Mouse (Mus musculus): ENCODE measurements at regions not wholly inside any gene's neighbourhood (a gene's known extent, or its start where the extent isn't known, plus 50 kb on each side); places are given as distances from the start of the nearest gene placed in this dataset.

- H3K4me3 ChIP-seq (ENCODE audit: insufficient read depth, low read length): no peak overlapping the region
- peaks cover 9% of the 10 kb centered on the region for H3K4me1 ChIP-seq (ENCODE audit: control insufficient read depth, insufficient read depth, low read length)
- TF ChIP-seq POLR2A (IDR thresholded peaks at IDR 0.05; ENCODE audit: low read depth, low read length) (no peak), CTCF (IDR thresholded peaks at IDR 0.05; ENCODE audit: borderline replicate concordance, insufficient read depth, low read length) (no peak)
- H3K27ac ChIP-seq (ENCODE audit: insufficient read depth, low read length): no peak overlapping the region
Measured at GRCm38 (mm10) chr16:93081533-93081932, 255.6 kb upstream of the Runx1 start.

GRCm38 (mm10) chr16:93079660-93080390, 253.9 kb upstream of the Runx1 start:
- peak overlapping the region; percentile 23; the same call in 1 of the 2 replicates for H3K27ac ChIP-seq (ENCODE audit: insufficient read depth, low read length)
- no peak overlapping the region for H3K4me3 ChIP-seq (ENCODE audit: insufficient read depth, low read length)
- H3K4me1 ChIP-seq (ENCODE audit: control insufficient read depth, insufficient read depth, low read length): peaks cover 9% of the 10 kb centered on the region
- TF ChIP-seq POLR2A (IDR thresholded peaks at IDR 0.05; ENCODE audit: low read depth, low read length) (no peak), CTCF (IDR thresholded peaks at IDR 0.05; ENCODE audit: borderline replicate concordance, insufficient read depth, low read length) (no peak)

- Histone ChIP-seq H3K4me3 (ENCODE audit: insufficient read depth, low read length) (no peak overlapping the region), H3K27ac (ENCODE audit: insufficient read depth, low read length) (peak overlapping the region; percentile 34), H3K4me1 (ENCODE audit: control insufficient read depth, insufficient read depth, low read length) (peaks cover 9% of the 10 kb centered on the region)
- TF ChIP-seq POLR2A (IDR thresholded peaks at IDR 0.05; ENCODE audit: low read depth, low read length) (no peak), CTCF (IDR thresholded peaks at IDR 0.05; ENCODE audit: borderline replicate concordance, insufficient read depth, low read length) (no peak)
Measured at GRCm38 (mm10) chr16:93078909-93079308, 253.0 kb upstream of the Runx1 start.

DNA sequence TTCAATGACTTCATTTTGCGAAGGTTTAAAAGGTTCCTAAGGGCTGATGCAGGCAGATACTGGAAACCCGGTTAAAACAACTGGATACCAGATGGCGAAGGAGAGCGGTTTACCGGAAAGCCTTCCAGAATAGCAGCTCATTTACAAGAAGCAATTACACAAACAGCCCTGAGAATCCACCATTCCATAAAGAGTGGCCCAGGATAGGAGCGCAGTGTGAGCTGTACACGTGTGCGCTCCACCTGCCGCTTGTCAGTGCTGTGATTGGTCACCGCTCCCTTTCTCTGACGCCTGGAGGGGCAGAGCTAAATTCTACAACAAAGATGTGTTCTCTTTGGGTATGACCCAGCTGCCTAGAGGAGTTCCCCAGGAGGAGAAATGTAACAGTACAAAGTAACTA, 249.5 kb upstream of the Runx1 start:
- Histone ChIP-seq H3K27ac (ENCODE audit: insufficient read depth, low read length) (no peak overlapping the region), H3K4me3 (ENCODE audit: insufficient read depth, low read length) (no peak overlapping the region), H3K4me1 (ENCODE audit: control insufficient read depth, insufficient read depth, low read length) (peaks cover 5% of the 10 kb centered on the region)
- TF ChIP-seq POLR2A (IDR thresholded peaks at IDR 0.05; ENCODE audit: low read depth, low read length): no peak
- TF ChIP-seq CTCF (IDR thresholded peaks at IDR 0.05; ENCODE audit: borderline replicate concordance, insufficient read depth, low read length): no peak

DNA sequence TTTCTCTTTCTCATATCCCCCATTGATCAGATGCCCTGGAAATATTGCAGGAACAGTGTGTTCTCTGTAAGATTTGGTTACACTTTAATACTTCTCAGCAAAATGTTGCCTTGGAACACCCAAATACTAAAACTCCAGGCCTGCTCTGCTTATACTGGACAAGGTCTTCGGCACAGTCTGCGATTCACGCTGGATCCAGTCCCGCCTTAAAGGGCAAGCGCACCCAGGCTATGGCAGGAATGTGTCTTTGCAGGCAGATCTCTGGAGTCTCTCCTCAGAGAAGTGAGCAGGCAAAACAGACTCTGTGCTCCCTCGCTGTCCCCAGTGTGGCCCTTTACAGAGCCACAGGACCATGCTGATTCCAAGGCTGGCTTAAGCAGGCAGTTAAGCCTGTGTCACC, 246.2 kb upstream of the Runx1 start:
- TF ChIP-seq POLR2A (IDR thresholded peaks at IDR 0.05; ENCODE audit: low read depth, low read length): no peak
- no peak for TF ChIP-seq CTCF (IDR thresholded peaks at IDR 0.05; ENCODE audit: borderline replicate concordance, insufficient read depth, low read length)
- H3K27ac ChIP-seq (ENCODE audit: insufficient read depth, low read length): no peak overlapping the region
- no peak overlapping the region for H3K4me3 ChIP-seq (ENCODE audit: insufficient read depth, low read length)
- no peaks in the 10 kb centered on the region for H3K4me1 ChIP-seq (ENCODE audit: control insufficient read depth, insufficient read depth, low read length)

- Histone ChIP-seq H3K27ac (ENCODE audit: insufficient read depth, low read length) (no peak overlapping the region), H3K4me1 (ENCODE audit: control insufficient read depth, insufficient read depth, low read length) (no peaks in the 10 kb centered on the region), H3K4me3 (ENCODE audit: insufficient read depth, low read length) (no peak overlapping the region)
- TF ChIP-seq POLR2A (IDR thresholded peaks at IDR 0.05; ENCODE audit: low read depth, low read length) (no peak), CTCF (IDR thresholded peaks at IDR 0.05; ENCODE audit: borderline replicate concordance, insufficient read depth, low read length) (no peak)
Measured at GRCm38 (mm10) chr16:93071726-93072125, 245.8 kb upstream of the Runx1 start.

- H3K4me3 ChIP-seq (ENCODE audit: insufficient read depth, low read length): no peak overlapping the region
- TF ChIP-seq CTCF (IDR thresholded peaks at IDR 0.05; ENCODE audit: borderline replicate concordance, insufficient read depth, low read length) (no peak), POLR2A (IDR thresholded peaks at IDR 0.05; ENCODE audit: low read depth, low read length) (no peak)
- no peak overlapping the region for H3K27ac ChIP-seq (ENCODE audit: insufficient read depth, low read length)
- H3K4me1 ChIP-seq (ENCODE audit: control insufficient read depth, insufficient read depth, low read length): no peaks in the 10 kb centered on the region
Measured at GRCm38 (mm10) chr16:93066821-93067220, 240.9 kb upstream of the Runx1 start.

- no peak overlapping the region for H3K4me3 ChIP-seq (ENCODE audit: insufficient read depth, low read length)
- no peak for TF ChIP-seq CTCF (IDR thresholded peaks at IDR 0.05; ENCODE audit: borderline replicate concordance, insufficient read depth, low read length)
- no peak overlapping the region for H3K27ac ChIP-seq (ENCODE audit: insufficient read depth, low read length)
- H3K4me1 ChIP-seq (ENCODE audit: control insufficient read depth, insufficient read depth, low read length): no peaks in the 10 kb centered on the region
Measured at GRCm38 (mm10) chr16:93061475-93062179, 235.7 kb upstream of the Runx1 start.

GRCm38 (mm10) chr16:93056295-93056694, 230.3 kb upstream of the Runx1 start:
- Histone ChIP-seq H3K4me3 (ENCODE audit: insufficient read depth, low read length) (no peak overlapping the region), H3K4me1 (ENCODE audit: control insufficient read depth, insufficient read depth, low read length) (no peaks in the 10 kb centered on the region), H3K27ac (ENCODE audit: insufficient read depth, low read length) (no peak overlapping the region)
- no peak for TF ChIP-seq POLR2A (IDR thresholded peaks at IDR 0.05; ENCODE audit: low read depth, low read length)
- TF ChIP-seq CTCF (IDR thresholded peaks at IDR 0.05; ENCODE audit: borderline replicate concordance, insufficient read depth, low read length): no peak

DNA sequence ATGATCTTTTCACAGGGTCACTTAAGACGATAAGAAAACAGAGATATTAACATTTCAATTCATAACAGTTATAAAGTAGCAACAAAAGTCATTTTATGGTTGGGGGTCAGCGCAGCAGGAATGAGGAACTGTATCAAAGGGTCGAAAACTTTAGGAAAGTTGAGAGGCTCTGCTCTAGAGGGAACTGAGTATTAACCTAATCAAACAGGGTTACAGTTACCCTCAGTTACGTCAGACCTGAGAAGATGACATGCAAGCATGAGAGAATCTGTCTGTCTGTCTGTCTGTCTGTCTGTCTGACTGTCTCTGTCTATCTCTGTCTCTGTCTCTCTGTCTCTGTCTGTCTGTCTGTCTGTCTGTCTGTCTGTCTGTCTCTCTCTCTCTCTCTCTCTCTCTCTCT, 229.6 kb upstream of the Runx1 start:
- H3K4me3 ChIP-seq (ENCODE audit: insufficient read depth, low read length): no peak overlapping the region
- no peak overlapping the region for H3K27ac ChIP-seq (ENCODE audit: insufficient read depth, low read length)
- TF ChIP-seq CTCF (IDR thresholded peaks at IDR 0.05; ENCODE audit: borderline replicate concordance, insufficient read depth, low read length) (no peak), POLR2A (IDR thresholded peaks at IDR 0.05; ENCODE audit: low read depth, low read length) (no peak)
- no peaks in the 10 kb centered on the region for H3K4me1 ChIP-seq (ENCODE audit: control insufficient read depth, insufficient read depth, low read length)

Data from embryonic fibroblast, embryonic 13.5 days (primary cell).